Mouse (Mus musculus): ENCODE data around the gene Unc45b. TPM values are rescaled to one million over a fixed set of nuclear protein-coding genes. Genes with fewer than 3 reads are reported as not detected.
"Not testable (repeated sequence)": the region's sequence is repeated elsewhere in the genome, so short reads cannot be mapped to it uniquely, and the experiment has no call there.

Gene Unc45b
- polyA plus RNA-seq, 2 experiments, result 17.8 to 24.7 TPM

DNA sequence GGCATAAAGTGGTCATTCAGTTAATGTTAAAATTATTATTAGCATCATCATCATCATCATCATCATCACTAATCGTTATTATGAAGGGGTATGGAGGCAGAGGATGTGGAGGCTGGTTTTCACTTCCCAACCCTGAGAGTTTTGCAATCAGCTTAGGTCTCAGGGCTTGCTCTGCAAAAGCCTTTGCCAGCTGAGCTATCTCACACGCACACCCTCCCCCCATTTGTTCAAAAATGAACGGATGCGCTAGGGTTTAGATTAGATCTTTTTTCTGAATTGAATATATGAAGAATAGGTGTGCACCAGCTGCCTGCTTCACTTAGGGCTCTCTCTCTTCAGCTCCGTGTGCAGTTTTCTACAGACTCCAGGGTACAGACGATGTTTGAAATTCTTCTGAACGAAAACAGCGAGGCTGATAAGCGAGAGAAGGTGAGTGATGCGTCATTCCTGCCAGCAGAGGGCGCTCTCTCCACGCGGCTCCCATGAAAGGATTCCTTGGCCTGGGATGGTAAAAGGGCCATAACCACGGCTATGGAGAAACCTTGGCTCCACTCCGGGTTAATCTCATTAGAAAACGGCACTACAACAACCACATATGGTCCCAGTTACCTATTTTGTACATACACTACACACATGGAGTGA, 4.5 kb downstream of the Unc45b start:
- no peaks in the 10 kb centered on the region for H3K9me3 ChIP-seq (ENCODE audit: control insufficient read depth, low read length)
- TF ChIP-seq POLR2A (IDR thresholded peaks at IDR 0.05; ENCODE audit: borderline replicate concordance, extremely low read depth, insufficient read depth, insufficient read length), result no peak
- ATAC-seq (ENCODE audit: low FRiP score, low read depth) (peak; percentile 36; the same call in 1 of the 2 replicates), DNase-seq (ENCODE audit: low spot score) (peak; percentile 78)
- H3K36me3 ChIP-seq (ENCODE audit: control insufficient read depth, insufficient read depth, low read length), result no peaks in the 10 kb centered on the region
- no peak overlapping the region for H3K27ac ChIP-seq (replicated peaks; ENCODE audit: low read depth, low read length)
- no peaks in the 10 kb centered on the region for H3K4me1 ChIP-seq (ENCODE audit: control insufficient read depth, insufficient read depth, low read length)
- H3K9ac ChIP-seq (ENCODE audit: low read depth, low read length, severe bottlenecking), result no peak overlapping the region
- peak overlapping the region; percentile 43 for H3K4me2 ChIP-seq (replicated peaks; ENCODE audit: low read depth, low read length, severe bottlenecking)
- WGBS, result 9% methylated on average over 16 of the region's 16 CpGs
- H3K4me3 ChIP-seq (replicated peaks; ENCODE audit: low read length), result no peak overlapping the region
- H3K27me3 ChIP-seq (ENCODE audit: control insufficient read depth, insufficient read depth, low read length), result no peaks in the 10 kb centered on the region; the same call in 1 of the 2 replicates

DNA sequence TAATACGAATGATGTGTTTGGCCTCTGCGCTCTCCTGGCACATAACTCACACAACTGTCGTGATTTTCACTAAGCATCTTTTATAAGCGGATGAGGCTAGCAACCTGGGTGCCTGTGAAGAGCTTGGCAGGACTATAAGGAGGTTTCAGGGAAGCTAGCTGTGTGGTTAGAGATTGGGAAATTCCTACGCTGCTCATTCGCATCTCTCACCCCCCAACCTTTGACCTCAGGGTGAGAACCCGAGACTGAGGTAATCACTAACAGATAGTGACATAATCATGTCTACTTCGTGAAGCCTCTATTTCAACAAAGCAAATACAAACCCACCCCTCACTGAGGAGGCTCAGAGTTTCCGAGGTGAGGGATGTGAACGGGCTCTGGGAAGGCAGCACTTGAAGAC, 10.4 kb downstream of the Unc45b start:
- no peak overlapping the region for H3K4me3 ChIP-seq (replicated peaks; ENCODE audit: low read length)
- no peak overlapping the region for H3K27ac ChIP-seq (replicated peaks; ENCODE audit: low read depth, low read length)
- DNase-seq (ENCODE audit: low spot score), result no peak
- no peak overlapping the region for H3K4me2 ChIP-seq (replicated peaks; ENCODE audit: low read depth, low read length, severe bottlenecking)
- H3K9me3 ChIP-seq (ENCODE audit: control insufficient read depth, low read length), result no peaks in the 10 kb centered on the region
- no peak overlapping the region for H3K9ac ChIP-seq (ENCODE audit: low read depth, low read length, severe bottlenecking)
- ATAC-seq (ENCODE audit: low FRiP score, low read depth), result no peak
- 0 out of 2 replicates have a peak, but pooled peaks cover under 1% of the 10 kb centered on the region for H3K27me3 ChIP-seq (ENCODE audit: control insufficient read depth, insufficient read depth, low read length)
- TF ChIP-seq POLR2A (IDR thresholded peaks at IDR 0.05; ENCODE audit: borderline replicate concordance, extremely low read depth, insufficient read depth, insufficient read length), result no peak
- no peaks in the 10 kb centered on the region for H3K4me1 ChIP-seq (ENCODE audit: control insufficient read depth, insufficient read depth, low read length)
- H3K36me3 ChIP-seq (ENCODE audit: control insufficient read depth, insufficient read depth, low read length), result no peaks in the 10 kb centered on the region
- WGBS, result 38% methylated on average over 10 of the region's 10 CpGs

DNA sequence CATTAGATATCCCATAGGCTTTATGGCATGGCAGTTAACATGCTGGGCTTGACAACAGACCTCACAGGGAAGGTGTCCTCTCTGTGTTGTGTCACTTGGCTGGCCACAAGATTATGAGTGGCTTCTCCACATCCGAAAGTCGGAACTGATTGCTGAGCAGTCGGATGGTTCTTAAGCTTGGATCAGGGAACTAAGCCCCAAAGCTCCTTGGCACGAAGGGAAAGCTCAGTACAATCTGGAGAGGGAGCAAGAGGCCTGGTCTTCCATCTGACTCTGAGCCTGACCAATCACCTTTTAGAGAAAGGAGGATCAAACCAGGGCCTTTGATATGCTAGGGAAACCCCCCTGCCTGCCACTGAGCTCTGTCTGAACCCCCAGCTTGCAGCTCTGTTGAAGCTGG, 11.3 kb downstream of the Unc45b start:
- no peak overlapping the region for H3K27ac ChIP-seq (replicated peaks; ENCODE audit: low read depth, low read length)

GRCm38 (mm10) chr11:82923910-82924309, 13.6 kb downstream of the Unc45b start:
- DNase-seq (ENCODE audit: low spot score); H3K4me3 ChIP-seq (replicated peaks; ENCODE audit: low read length); ATAC-seq (ENCODE audit: low FRiP score, low read depth); H3K9ac ChIP-seq (ENCODE audit: low read depth, low read length, severe bottlenecking); H3K36me3 ChIP-seq (ENCODE audit: control insufficient read depth, insufficient read depth, low read length); H3K27ac ChIP-seq (replicated peaks; ENCODE audit: low read depth, low read length); H3K4me1 ChIP-seq (ENCODE audit: control insufficient read depth, insufficient read depth, low read length); H3K4me2 ChIP-seq (replicated peaks; ENCODE audit: low read depth, low read length, severe bottlenecking); H3K9me3 ChIP-seq (ENCODE audit: control insufficient read depth, low read length): not testable (repeated sequence)
- peaks cover 22% of the 10 kb centered on the region for H3K27me3 ChIP-seq (ENCODE audit: control insufficient read depth, insufficient read depth, low read length)
- 72% methylated on average over 6 of the region's 6 CpGs for WGBS

More for the DNA sequence above, 11.3 kb downstream of the Unc45b start:
- 56% methylated on average over 4 of the region's 4 CpGs for WGBS
- no peak overlapping the region for H3K9ac ChIP-seq (ENCODE audit: low read depth, low read length, severe bottlenecking)
- H3K4me3 ChIP-seq (replicated peaks; ENCODE audit: low read length), result no peak overlapping the region
- ATAC-seq (ENCODE audit: low FRiP score, low read depth), result no peak
- peaks cover 4% of the 10 kb centered on the region; the same call in 1 of the 2 replicates for H3K27me3 ChIP-seq (ENCODE audit: control insufficient read depth, insufficient read depth, low read length)
- H3K4me1 ChIP-seq (ENCODE audit: control insufficient read depth, insufficient read depth, low read length), result no peaks in the 10 kb centered on the region
- no peak overlapping the region for H3K4me2 ChIP-seq (replicated peaks; ENCODE audit: low read depth, low read length, severe bottlenecking)
- no peaks in the 10 kb centered on the region for H3K9me3 ChIP-seq (ENCODE audit: control insufficient read depth, low read length)
- DNase-seq (ENCODE audit: low spot score), result no peak
- H3K36me3 ChIP-seq (ENCODE audit: control insufficient read depth, insufficient read depth, low read length), result no peaks in the 10 kb centered on the region
- no peak for TF ChIP-seq POLR2A (IDR thresholded peaks at IDR 0.05; ENCODE audit: borderline replicate concordance, extremely low read depth, insufficient read depth, insufficient read length)

GRCm38 (mm10) chr11:82928897-82929632, 18.7 kb downstream of the Unc45b start:
- no peaks in the 10 kb centered on the region for H3K9me3 ChIP-seq (ENCODE audit: control insufficient read depth, low read length)
- H3K9ac ChIP-seq (ENCODE audit: low read depth, low read length, severe bottlenecking), result no peak overlapping the region
- H3K4me2 ChIP-seq (replicated peaks; ENCODE audit: low read depth, low read length, severe bottlenecking), result no peak overlapping the region
- WGBS, result 24% methylated on average over 20 of the region's 20 CpGs
- DNase-seq (ENCODE audit: low spot score) (no peak), ATAC-seq (ENCODE audit: low FRiP score, low read depth) (no peak)
- H3K4me3 ChIP-seq (replicated peaks; ENCODE audit: low read length), result no peak overlapping the region
- H3K27ac ChIP-seq (replicated peaks; ENCODE audit: low read depth, low read length), result no peak overlapping the region
- H3K27me3 ChIP-seq (ENCODE audit: control insufficient read depth, insufficient read depth, low read length), result peaks cover 57% of the 10 kb centered on the region
- no peak for TF ChIP-seq POLR2A (IDR thresholded peaks at IDR 0.05; ENCODE audit: borderline replicate concordance, extremely low read depth, insufficient read depth, insufficient read length)
- H3K4me1 ChIP-seq (ENCODE audit: control insufficient read depth, insufficient read depth, low read length), result peaks cover 3% of the 10 kb centered on the region; the same call in 1 of the 2 replicates
- H3K36me3 ChIP-seq (ENCODE audit: control insufficient read depth, insufficient read depth, low read length), result no peaks in the 10 kb centered on the region

Measured in limb, embryonic 14.5 days (tissue).